In genomic region chr12:4015741-4016140, GRCm38 (mm10) we compare ENCODE assay signal across 30 mouse cellular contexts. TPM values are rescaled to one million over a fixed set of nuclear protein-coding genes. Genes with fewer than 3 reads are reported as not detected.
DNase-seq lines count a peak whose midpoint lies in the region; ATAC-seq lines count a peak whose summit lies in the region.
"Had no signal": no experiment of that assay in that cellular context is flagged by ENCODE, and none has a peak within 500 bp of the region (broad histone marks: within the 10 kb centered on the region; RNA-seq: fewer than 3 reads in every experiment).

No protein-coding gene starts in this region.

- no peaks in the 10 kb centered on the region for H3K9me3 ChIP-seq in heart, embryonic 11.5 days (replicated peaks; ENCODE audit: control insufficient read depth, low read length)
- H3K9me3 ChIP-seq in hindbrain, embryonic 13.5 days = no peaks in the 10 kb centered on the region
- no peaks in the 10 kb centered on the region for H3K9me3 ChIP-seq in hindbrain, embryonic 11.5 days (ENCODE audit: control insufficient read depth, low read length)
- H3K9me3 ChIP-seq in neural tube, embryonic 13.5 days = no peaks in the 10 kb centered on the region
- H3K9me3 ChIP-seq in neural tube, embryonic 15.5 days (replicated peaks) = no peaks in the 10 kb centered on the region
- H3K9me3 ChIP-seq: forebrain, embryonic 12.5 days; G1E; hindbrain, embryonic 10.5 days; kidney, embryonic 15.5 days; limb, embryonic 10.5 days; limb, embryonic 15.5 days; liver, embryonic 13.5 days; megakaryocyte, embryonic 14.5 days; midbrain, embryonic 12.5 days had no signal

- H3K36me3 ChIP-seq in heart, embryonic 11.5 days (ENCODE audit: control insufficient read depth, insufficient read depth, low read length) = no peaks in the 10 kb centered on the region
- H3K36me3 ChIP-seq in hindbrain, embryonic 13.5 days = peaks cover 4% of the 10 kb centered on the region; the same call in 1 of the 2 replicates
- no peaks in the 10 kb centered on the region for H3K36me3 ChIP-seq in hindbrain, embryonic 11.5 days (ENCODE audit: control insufficient read depth, insufficient read depth, low read length)
- no peaks in the 10 kb centered on the region for H3K36me3 ChIP-seq in neural tube, embryonic 13.5 days
- H3K36me3 ChIP-seq in neural tube, embryonic 15.5 days = no peaks in the 10 kb centered on the region
- H3K36me3 ChIP-seq: forebrain, embryonic 12.5 days; G1E; hindbrain, embryonic 10.5 days; kidney, embryonic 15.5 days; limb, embryonic 10.5 days; limb, embryonic 15.5 days; liver, embryonic 13.5 days; midbrain, embryonic 12.5 days had no signal

- WGBS in heart, embryonic 11.5 days (ENCODE audit: insufficient replicate concordance) = 73% methylated on average over 4 of the region's 4 CpGs
- WGBS in hindbrain, embryonic 13.5 days = 82% methylated on average over 4 of the region's 4 CpGs
- WGBS in hindbrain, embryonic 11.5 days = 85% methylated on average over 4 of the region's 4 CpGs
- WGBS in neural tube, embryonic 13.5 days = 74% methylated on average over 4 of the region's 4 CpGs
- WGBS in neural tube, embryonic 15.5 days = 79% methylated on average over 4 of the region's 4 CpGs

- no peak overlapping the region for H3K4me3 ChIP-seq in heart, embryonic 11.5 days (ENCODE audit: low read depth, low read length)
- no peak overlapping the region for H3K4me3 ChIP-seq in hindbrain, embryonic 13.5 days
- H3K4me3 ChIP-seq in hindbrain, embryonic 11.5 days (ENCODE audit: low read depth, low read length) = no peak overlapping the region
- H3K4me3 ChIP-seq in neural tube, embryonic 13.5 days = no peak overlapping the region
- no peak overlapping the region for H3K4me3 ChIP-seq in neural tube, embryonic 15.5 days (replicated peaks)
- H3K4me3 ChIP-seq: erythroblast, embryonic 14.5 days; forebrain, embryonic 12.5 days; hindbrain, embryonic 10.5 days; kidney, embryonic 15.5 days; limb, embryonic 10.5 days; limb, embryonic 15.5 days; liver, embryonic 13.5 days; megakaryocyte, embryonic 14.5 days; midbrain, embryonic 12.5 days; myocyte had no signal

- ATAC-seq in heart, embryonic 11.5 days (replicated peaks; ENCODE audit: insufficient number of reproducible peaks, low FRiP score, low TSS enrichment) = no peak
- no peak for ATAC-seq in hindbrain, embryonic 13.5 days (ENCODE audit: low FRiP score)
- ATAC-seq in hindbrain, embryonic 11.5 days (ENCODE audit: low FRiP score) = no peak
- ATAC-seq in neural tube, embryonic 13.5 days (ENCODE audit: low read depth) = no peak
- ATAC-seq in neural tube, embryonic 15.5 days (ENCODE audit: low FRiP score) = no peak
- ATAC-seq: lung, postnatal 0 days had no signal

- H3K4me1 ChIP-seq in heart, embryonic 11.5 days (ENCODE audit: control insufficient read depth, insufficient read depth, low read length) = 0 out of 2 replicates have a peak, but pooled peaks cover 2% of the 10 kb centered on the region
- peaks cover 29% of the 10 kb centered on the region for H3K4me1 ChIP-seq in hindbrain, embryonic 13.5 days (replicated peaks)
- H3K4me1 ChIP-seq in hindbrain, embryonic 11.5 days (replicated peaks; ENCODE audit: control insufficient read depth, insufficient read depth, low read length) = 0 out of 2 replicates have a peak, but pooled peaks cover 2% of the 10 kb centered on the region
- peaks cover 30% of the 10 kb centered on the region for H3K4me1 ChIP-seq in neural tube, embryonic 13.5 days (replicated peaks)
- peaks cover 13% of the 10 kb centered on the region for H3K4me1 ChIP-seq in neural tube, embryonic 15.5 days
- H3K4me1 ChIP-seq: forebrain, embryonic 12.5 days; kidney, embryonic 15.5 days; limb, embryonic 10.5 days; limb, embryonic 15.5 days; liver, embryonic 13.5 days; megakaryocyte, embryonic 14.5 days; midbrain, embryonic 12.5 days had no signal

- 0 out of 2 replicates have a peak overlapping the region, but pooled peaks have one; percentile 15 for H3K27ac ChIP-seq in heart, embryonic 11.5 days (ENCODE audit: low read depth, low read length)
- peak overlapping the region; percentile 13 for H3K27ac ChIP-seq in hindbrain, embryonic 13.5 days
- no peak overlapping the region for H3K27ac ChIP-seq in hindbrain, embryonic 11.5 days (ENCODE audit: low read depth, low read length)
- peak overlapping the region; percentile 39; the same call in 1 of the 2 replicates for H3K27ac ChIP-seq in neural tube, embryonic 13.5 days (replicated peaks)
- H3K27ac ChIP-seq in neural tube, embryonic 15.5 days (replicated peaks) = no peak overlapping the region
- H3K27ac ChIP-seq: forebrain, embryonic 12.5 days; hindbrain, embryonic 10.5 days; kidney, embryonic 15.5 days; limb, embryonic 10.5 days; limb, embryonic 15.5 days; liver, embryonic 13.5 days; midbrain, embryonic 12.5 days had no signal

- H3K4me2 ChIP-seq in heart, embryonic 11.5 days = no peak overlapping the region
- no peak overlapping the region for H3K4me2 ChIP-seq in hindbrain, embryonic 13.5 days
- no peak overlapping the region for H3K4me2 ChIP-seq in hindbrain, embryonic 11.5 days (replicated peaks; ENCODE audit: low read depth, low read length)
- no peak overlapping the region for H3K4me2 ChIP-seq in neural tube, embryonic 13.5 days
- no peak overlapping the region for H3K4me2 ChIP-seq in neural tube, embryonic 15.5 days
- H3K4me2 ChIP-seq: forebrain, embryonic 12.5 days; kidney, embryonic 15.5 days; limb, embryonic 15.5 days; liver, embryonic 13.5 days; midbrain, embryonic 12.5 days had no signal

- peak; percentile 12 for DNase-seq in cerebellum, adult 9-11 months
- DNase-seq in cerebellum, postnatal 4 days (ENCODE audit: low spot score in 2 of 2) = no peak
- no peak for DNase-seq in heart, adult 8-10 months (ENCODE audit: low spot score)
- DNase-seq in hindbrain, embryonic 11.5 days (ENCODE audit: low spot score) = no peak
- DNase-seq: adrenal gland, adult 8-10 months; gastrocnemius, postnatal 25 days; kidney, adult 18-20 months; kidney, postnatal 25 days; liver, embryonic 13.5 days; lung, adult 18-20 months; lung, postnatal 4 days; right cerebral cortex, adult 18-20 months; spleen, adult 18-20 months; thymus, postnatal 14 days had no signal

- H3K27me3 ChIP-seq in heart, embryonic 11.5 days (ENCODE audit: control insufficient read depth, insufficient read depth, low read length) = no peaks in the 10 kb centered on the region
- no peaks in the 10 kb centered on the region for H3K27me3 ChIP-seq in hindbrain, embryonic 13.5 days
- no peaks in the 10 kb centered on the region for H3K27me3 ChIP-seq in hindbrain, embryonic 11.5 days (ENCODE audit: control insufficient read depth, insufficient read depth, low read length)
- H3K27me3 ChIP-seq in neural tube, embryonic 13.5 days = no peaks in the 10 kb centered on the region
- no peaks in the 10 kb centered on the region for H3K27me3 ChIP-seq in neural tube, embryonic 15.5 days (replicated peaks)
- H3K27me3 ChIP-seq: forebrain, embryonic 12.5 days; kidney, embryonic 15.5 days; limb, embryonic 15.5 days; liver, embryonic 13.5 days; midbrain, embryonic 12.5 days had no signal

- H3K9ac ChIP-seq in heart, embryonic 11.5 days (ENCODE audit: low read depth, low read length) = no peak overlapping the region
- H3K9ac ChIP-seq in hindbrain, embryonic 13.5 days = no peak overlapping the region
- no peak overlapping the region for H3K9ac ChIP-seq in hindbrain, embryonic 11.5 days (ENCODE audit: low read depth, low read length)
- no peak overlapping the region for H3K9ac ChIP-seq in neural tube, embryonic 13.5 days
- H3K9ac ChIP-seq in neural tube, embryonic 15.5 days (replicated peaks) = no peak overlapping the region
- H3K9ac ChIP-seq: forebrain, embryonic 12.5 days; kidney, embryonic 15.5 days; limb, embryonic 15.5 days; liver, embryonic 13.5 days; midbrain, embryonic 12.5 days had no signal

RNA-seq across cellular contexts. Expression of gene Efr3b, which starts 23.0 kb away (rescaled TPM):
- polyA plus RNA-seq in heart, embryonic 11.5 days (2014; fragmentation: Nextera tagmentation; extraction: Ambion mirVana) = 6.4 and 10.5 TPM in 2 replicates
- 1 to 10 TPM; 5.6 to 8.2 (median 7.0) TPM for total RNA-seq in heart, adult 8-10 months (2022)
- polyA plus RNA-seq in hindbrain, embryonic 13.5 days (2015; fragmentation: Nextera tagmentation; extraction: Ambion mirVana) = 36.2 and 38.2 TPM in 2 replicates
- 11.2 and 14.5 TPM in 2 replicates for polyA plus RNA-seq in hindbrain, embryonic 11.5 days (2014; fragmentation: Nextera tagmentation; extraction: Ambion mirVana)
- polyA plus RNA-seq in neural tube, embryonic 13.5 days (2015; fragmentation: Nextera tagmentation; extraction: Ambion mirVana) = 32.8 and 34.6 TPM in 2 replicates
- polyA plus RNA-seq in neural tube, embryonic 15.5 days (2015; fragmentation: Nextera tagmentation; extraction: Ambion mirVana) = 27.2 and 33.6 TPM in 2 replicates
- total RNA-seq: neutrophil, adult 5-6 weeks had no signal
- polyA plus RNA-seq: erythroblast, embryonic 14.5 days; G1E had no signal

Comparison
In these comparisons a context has a peak if more than half of its experiments do, and no peak if none do; other contexts are left out.
1. H3K27ac ChIP-seq: peak in heart, embryonic 11.5 days (single experiment), hindbrain, embryonic 13.5 days (single experiment) and neural tube, embryonic 13.5 days (single experiment); none in hindbrain, embryonic 11.5 days (single experiment) and neural tube, embryonic 15.5 days (single experiment).